Mouse (Mus musculus) heart, adult 2 months (tissue): ENCODE results near the gene Zfpm1. TPM values are rescaled to one million over a fixed set of nuclear protein-coding genes. Genes with fewer than 3 reads are reported as not detected.

Experiments used
- DNase-seq, 2 experiments: peaks; one replicate each; pipeline ENCODE4 v3.0.0; 2021
- H3K27ac ChIP-seq: fragments of 200-600 bp; 2 replicates; pipeline ENCODE4 v1.8.1; 2022
- H3K27me3 ChIP-seq: fragments of 200-500 bp; 2 replicates; pipeline ENCODE4 v1.6.1; 2012; ENCODE audit warnings: mild to moderate bottlenecking, low read length, inconsistent platforms, mixed read lengths; ENCODE audit not compliant: control insufficient read depth, insufficient read depth
- H3K36me3 ChIP-seq: fragments of 200-500 bp; 2 replicates; pipeline ENCODE4 v1.6.1; 2012; ENCODE audit warnings: low read length, inconsistent platforms; ENCODE audit not compliant: control insufficient read depth, insufficient read depth
- H3K4me1 ChIP-seq: fragments of 200-500 bp; 2 replicates; pipeline ENCODE4 v1.6.1; 2011; ENCODE audit warnings: low read length; ENCODE audit not compliant: control insufficient read depth, insufficient read depth
- H3K4me3 ChIP-seq: fragments of 200-600 bp; 2 replicates; pipeline ENCODE4 v1.8.1; 2022
- H3K79me2 ChIP-seq: fragments of 200-500 bp; replicated peaks from 2 replicates; pipeline ENCODE4 v1.6.1; 2012; ENCODE audit warnings: mild to moderate bottlenecking, inconsistent platforms, low read length, moderate library complexity, mixed read lengths; ENCODE audit not compliant: control insufficient read depth, insufficient read depth
- H3K9ac ChIP-seq: fragments of 200-500 bp; 2 replicates; pipeline ENCODE4 v1.6.1; 2012; ENCODE audit warnings: low read depth, mild to moderate bottlenecking, control low read depth, inconsistent platforms, low read length, mixed read lengths
- CTCF ChIP-seq: fragments of 200-600 bp; IDR thresholded peaks from 2 replicates; pipeline ENCODE4 v1.8.1; 2022; ENCODE audit warnings: antibody characterized with exemption, mild to moderate bottlenecking, moderate library complexity
- EP300 ChIP-seq: fragments of 200-500 bp; IDR thresholded peaks from 2 replicates; pipeline ENCODE4 v1.6.1; 2011; ENCODE audit warnings: low read depth, low read length, control low read depth; ENCODE audit not compliant: insufficient read depth
- POLR2A ChIP-seq: fragments of 200-500 bp; IDR thresholded peaks from 2 replicates; pipeline ENCODE4 v1.6.1; 2011; ENCODE audit warnings: mild to moderate bottlenecking, low read depth, low read length, control low read depth; ENCODE audit not compliant: insufficient read depth
- WGBS: fragments of 180-500 bp; shearing (Covaris S2); methylation state at CpG from one replicate; pipeline ENCODE4 v1.1.7; 2018; 5-methylcytosine and 5-hydroxymethylcytosine counted together
- intact Hi-C: fragments of 180-260 bp; cut with DNase I; formaldehyde crosslinking; loops from one replicate; pipeline ENCODE4 v1.15.1; 2025
- polyA plus RNA-seq: library from polyadenylated mRNA; depleted of rRNA; stranded (reverse); fragments of >200 nt; gene quantifications from 2 replicates; pipeline ENCODE4 v1.2.3, GENCODE M21; 2012
- total RNA-seq, 2 experiments: library from RNA; stranded (reverse); gene quantifications; 2 replicates each; pipeline ENCODE4 v1.2.3; 2021

The Zfpm1 gene
- total and polyA plus RNA-seq, 3 experiments, result 20.9 to 24.6 (median 21.2) TPM

GRCm38 (mm10) chr8:122243310-122243709, 38.6 kb upstream of the Zfpm1 start:
- H3K4me3 ChIP-seq, result no peak overlapping the region
- no peaks in the 10 kb centered on the region for H3K27me3 ChIP-seq
- no peaks in the 10 kb centered on the region for H3K79me2 ChIP-seq
- peaks cover 8% of the 10 kb centered on the region; the same call in 1 of the 2 replicates for H3K4me1 ChIP-seq
- no peaks in the 10 kb centered on the region for H3K36me3 ChIP-seq
- no peak for TF ChIP-seq EP300
- TF ChIP-seq POLR2A, result no peak
- no peak for TF ChIP-seq CTCF
- WGBS, result 83% methylated on average over 4 of the region's 4 CpGs
- no peak overlapping the region for H3K9ac ChIP-seq
- DNase-seq, result no peak
- intact Hi-C loops, result no loop called here
- H3K27ac ChIP-seq, result no peak overlapping the region

DNA sequence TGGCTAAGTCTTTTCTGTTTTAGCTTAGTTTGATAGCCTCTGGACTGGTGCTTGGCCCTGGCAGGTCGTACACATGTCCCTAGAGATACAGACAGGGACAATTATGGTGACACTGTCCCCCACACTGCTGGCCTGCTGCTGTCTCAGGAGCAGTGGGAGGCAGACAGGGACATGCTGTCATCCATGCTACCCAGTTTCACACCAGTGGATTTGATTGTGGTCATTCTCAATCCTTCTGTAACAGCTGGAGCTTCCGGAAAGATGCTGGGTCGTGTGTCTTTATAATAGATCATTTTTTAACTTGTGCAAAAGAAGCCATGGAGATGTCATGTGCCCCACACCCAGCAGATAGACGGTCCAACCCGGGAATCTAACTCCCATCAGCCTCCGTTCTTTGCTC, 36.8 kb upstream of the Zfpm1 start:
- Histone ChIP-seq H3K4me3 (no peak overlapping the region), H3K4me1 (peaks cover 4% of the 10 kb centered on the region; the same call in 1 of the 2 replicates), H3K9ac (no peak overlapping the region), H3K27me3 (no peaks in the 10 kb centered on the region), H3K27ac (no peak overlapping the region), H3K36me3 (no peaks in the 10 kb centered on the region), H3K79me2 (no peaks in the 10 kb centered on the region)
- 60% methylated on average over 6 of the region's 6 CpGs for WGBS
- TF ChIP-seq EP300, result no peak
- no peak for TF ChIP-seq POLR2A
- TF ChIP-seq CTCF, result no peak
- intact Hi-C loops, result no loop called here
- DNase-seq, result no peak

- no peak overlapping the region for H3K9ac ChIP-seq
- intact Hi-C loops, result no loop called here
- no peak overlapping the region for H3K27ac ChIP-seq
- DNase-seq, result no peak
- H3K27me3 ChIP-seq, result no peaks in the 10 kb centered on the region
- TF ChIP-seq POLR2A, result no peak
- TF ChIP-seq EP300, result no peak
- TF ChIP-seq CTCF, result no peak
- no peaks in the 10 kb centered on the region for H3K79me2 ChIP-seq
- WGBS, result 49% methylated on average over 12 of the region's 12 CpGs
- H3K36me3 ChIP-seq, result no peaks in the 10 kb centered on the region
- no peak overlapping the region for H3K4me3 ChIP-seq
- peaks cover 4% of the 10 kb centered on the region; the same call in 1 of the 2 replicates for H3K4me1 ChIP-seq
These were observed 35.4 kb upstream of the Zfpm1 start for GRCm38 (mm10) chr8:122246257-122247211.

- no peaks in the 10 kb centered on the region for H3K79me2 ChIP-seq
- WGBS, result 81% methylated on average over 1 of the region's 1 CpGs
- intact Hi-C loops, result no loop called here
- H3K27ac ChIP-seq, result no peak overlapping the region
- DNase-seq, result no peak
- no peaks in the 10 kb centered on the region for H3K27me3 ChIP-seq
- H3K9ac ChIP-seq, result no peak overlapping the region
- no peaks in the 10 kb centered on the region for H3K4me1 ChIP-seq
- TF ChIP-seq EP300, result no peak
- TF ChIP-seq CTCF, result no peak
- TF ChIP-seq POLR2A, result no peak
- H3K4me3 ChIP-seq, result no peak overlapping the region
- H3K36me3 ChIP-seq, result no peaks in the 10 kb centered on the region
These were observed 30.2 kb upstream of the Zfpm1 start for GRCm38 (mm10) chr8:122251739-122252138.

DNA sequence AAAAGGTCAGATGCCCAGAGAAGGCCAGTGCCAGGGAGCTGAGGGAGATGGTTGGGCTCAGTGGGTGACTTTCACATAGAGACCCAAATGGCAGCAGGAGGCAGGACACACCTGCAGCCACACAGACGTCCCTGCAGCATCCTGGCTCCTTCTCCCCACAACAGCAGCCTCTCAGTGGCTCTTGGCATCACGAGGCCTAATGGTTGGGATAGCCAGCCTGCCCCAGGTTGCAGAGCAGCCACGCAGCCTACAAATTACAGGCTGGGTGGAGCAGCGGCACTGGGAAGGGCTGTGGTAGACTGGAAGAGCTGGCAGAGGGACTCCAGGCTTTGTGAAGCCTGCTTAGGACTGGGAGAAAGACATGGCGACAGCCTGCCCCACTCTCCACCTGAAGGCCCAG, 29.6 kb upstream of the Zfpm1 start:
- no peak for DNase-seq
- Histone ChIP-seq H3K4me1 (no peaks in the 10 kb centered on the region), H3K79me2 (no peaks in the 10 kb centered on the region), H3K27ac (no peak overlapping the region), H3K36me3 (no peaks in the 10 kb centered on the region), H3K27me3 (no peaks in the 10 kb centered on the region), H3K9ac (no peak overlapping the region), H3K4me3 (no peak overlapping the region)
- intact Hi-C loops, result no loop called here
- no peak for TF ChIP-seq CTCF
- TF ChIP-seq POLR2A, result no peak
- no peak for TF ChIP-seq EP300
- 65% methylated on average over 5 of the region's 5 CpGs for WGBS

GRCm38 (mm10) chr8:122259351-122259750, 22.6 kb upstream of the Zfpm1 start:
- no peak; the same call in none of the 2 replicates for TF ChIP-seq CTCF
- TF ChIP-seq EP300, result peak; percentile 80
- intact Hi-C loops, result loop anchor here (1.0 to 5.0 kb wide), 4 partner anchors 29 to 281 kb away; no protein-coding TSS in a partner anchor
- Histone ChIP-seq H3K4me3 (no peak overlapping the region), H3K27ac (no peak overlapping the region), H3K79me2 (no peaks in the 10 kb centered on the region), H3K36me3 (no peaks in the 10 kb centered on the region), H3K9ac (no peak overlapping the region), H3K4me1 (0 out of 2 replicates have a peak, but pooled peaks cover 2% of the 10 kb centered on the region), H3K27me3 (no peaks in the 10 kb centered on the region)
- WGBS, result 72% methylated on average over 2 of the region's 2 CpGs
- DNase-seq, result peak; percentile 64 to 85
